Mouse (Mus musculus) retina, postnatal 7 days (tissue): ENCODE measurements around the gene Melk.

ENCODE experiments used
- DNase-seq: peaks from one replicate; pipeline ENCODE4 v3.0.0-alpha.2; 2012; ENCODE audit warnings: low read depth, low spot score

The Melk gene

GRCm38 (mm10) chr4:44300781-44301750 is at the start of gene Melk:
Gene Melk, plus strand, starts transcription at chr4:44300876.
- peak; percentile 70 for DNase-seq

- DNase-seq = no peak
These were observed 49.2 kb upstream of the Melk start for GRCm38 (mm10) chr4:44251521-44251920.

- no peak for DNase-seq
These were observed 48.4 kb upstream of the Melk start for GRCm38 (mm10) chr4:44251966-44252916.

- no peak for DNase-seq
These were observed 47.5 kb upstream of the Melk start for GRCm38 (mm10) chr4:44253191-44253590.

GRCm38 (mm10) chr4:44254579-44254978 is 46.1 kb upstream of the Melk start:
- no peak for DNase-seq

GRCm38 (mm10) chr4:44259126-44259525 is 41.5 kb upstream of the Melk start:
- DNase-seq = no peak

- no peak for DNase-seq
These were observed 40.4 kb upstream of the Melk start for GRCm38 (mm10) chr4:44260244-44260643.

- no peak for DNase-seq
These were observed 35.2 kb upstream of the Melk start for GRCm38 (mm10) chr4:44265500-44265899.

- no peak for DNase-seq
These were observed 33.2 kb upstream of the Melk start for GRCm38 (mm10) chr4:44267437-44267836.

- DNase-seq = no peak
These were observed 31.3 kb upstream of the Melk start for GRCm38 (mm10) chr4:44269376-44269817.

GRCm38 (mm10) chr4:44271134-44271533 is 29.5 kb upstream of the Melk start:
- no peak for DNase-seq

GRCm38 (mm10) chr4:44281597-44282265 is 18.9 kb upstream of the Melk start:
- DNase-seq = no peak

GRCm38 (mm10) chr4:44292534-44292933 is 8.1 kb upstream of the Melk start:
- peak; percentile 41 for DNase-seq

GRCm38 (mm10) chr4:44295837-44296236 is 4.8 kb upstream of the Melk start:
- DNase-seq = no peak

GRCm38 (mm10) chr4:44306585-44306984 is 5.9 kb downstream of the Melk start:
- DNase-seq = no peak

- DNase-seq = no peak
These were observed 9.8 kb downstream of the Melk start for GRCm38 (mm10) chr4:44310429-44310828.

GRCm38 (mm10) chr4:44310911-44311310 is 10.2 kb downstream of the Melk start:
- no peak for DNase-seq

GRCm38 (mm10) chr4:44316270-44316809 is 15.7 kb downstream of the Melk start:
- DNase-seq = no peak

- DNase-seq = no peak
These were observed 19.8 kb downstream of the Melk start for GRCm38 (mm10) chr4:44320448-44320847.

GRCm38 (mm10) chr4:44322124-44322523 is 21.4 kb downstream of the Melk start:
- no peak for DNase-seq

- peak; percentile 23 for DNase-seq
These were observed 24.8 kb downstream of the Melk start for GRCm38 (mm10) chr4:44325453-44325852.
